Mouse (Mus musculus): ENCODE results near the gene Akr1b7. TPM values are rescaled to one million over a fixed set of nuclear protein-coding genes. Genes with fewer than 3 reads are reported as not detected.

Gene Akr1b7
- polyA plus RNA-seq, 1 experiment from 2014 or later: not detected

DNA sequence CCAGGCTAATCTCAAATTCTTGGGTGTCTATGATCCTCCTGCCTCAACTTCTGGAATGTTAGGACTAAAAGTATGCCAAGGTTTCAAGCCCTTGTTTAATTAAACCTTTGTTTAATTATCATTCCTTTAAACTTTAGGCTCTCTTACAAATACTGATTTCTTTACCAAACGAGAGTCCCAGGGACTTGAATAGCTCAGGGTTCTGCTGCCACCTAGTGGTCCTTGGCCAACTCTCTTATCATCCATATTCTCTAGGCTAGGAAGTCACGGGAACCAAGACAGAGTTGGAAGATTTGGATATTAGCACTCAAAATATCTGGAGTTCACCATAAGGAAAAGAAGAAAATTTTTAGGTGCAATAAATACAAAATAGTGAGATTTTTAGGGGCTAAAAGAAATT lies 35.8 kb downstream of the Akr1b7 start:
- Histone ChIP-seq H3K4me3 (no peak overlapping the region), H3K9ac (no peak overlapping the region), H3K36me3 (no peaks in the 10 kb centered on the region), H3K4me2 (replicated peaks) (no peak overlapping the region), H3K9me3 (no peaks in the 10 kb centered on the region), H3K27ac (no peak overlapping the region), H3K4me1 (no peaks in the 10 kb centered on the region), H3K27me3 (replicated peaks) (no peaks in the 10 kb centered on the region)
- WGBS: 13% methylated on average over 2 of the region's 2 CpGs
- no peak for ATAC-seq (ENCODE audit: low FRiP score, low read depth)

DNA sequence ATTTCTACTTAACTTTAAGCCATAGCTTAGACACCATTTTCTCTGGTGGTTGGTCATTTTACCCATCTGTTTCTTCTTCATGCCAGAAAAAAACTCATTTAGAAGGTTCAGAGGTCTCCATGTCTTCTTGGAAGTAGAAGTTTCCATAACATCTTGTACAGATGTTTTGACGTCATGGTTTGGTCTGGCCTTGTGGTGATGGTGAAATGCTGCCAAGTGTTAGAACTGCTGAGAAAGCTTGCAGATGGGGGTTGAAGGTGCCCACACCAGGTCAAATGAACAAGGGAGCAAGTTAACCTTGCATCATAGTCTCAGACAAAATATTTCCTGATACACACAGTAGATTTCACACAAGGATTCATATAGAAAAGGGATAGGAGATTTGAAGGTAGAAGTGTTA lies 36.6 kb downstream of the Akr1b7 start:
- Histone ChIP-seq H3K9me3 (no peaks in the 10 kb centered on the region), H3K27ac (no peak overlapping the region), H3K9ac (no peak overlapping the region), H3K36me3 (no peaks in the 10 kb centered on the region), H3K27me3 (replicated peaks) (no peaks in the 10 kb centered on the region), H3K4me3 (no peak overlapping the region), H3K4me2 (replicated peaks) (no peak overlapping the region), H3K4me1 (no peaks in the 10 kb centered on the region)
- 78% methylated on average over 1 of the region's 1 CpGs for WGBS
- ATAC-seq (ENCODE audit: low FRiP score, low read depth): no peak

DNA sequence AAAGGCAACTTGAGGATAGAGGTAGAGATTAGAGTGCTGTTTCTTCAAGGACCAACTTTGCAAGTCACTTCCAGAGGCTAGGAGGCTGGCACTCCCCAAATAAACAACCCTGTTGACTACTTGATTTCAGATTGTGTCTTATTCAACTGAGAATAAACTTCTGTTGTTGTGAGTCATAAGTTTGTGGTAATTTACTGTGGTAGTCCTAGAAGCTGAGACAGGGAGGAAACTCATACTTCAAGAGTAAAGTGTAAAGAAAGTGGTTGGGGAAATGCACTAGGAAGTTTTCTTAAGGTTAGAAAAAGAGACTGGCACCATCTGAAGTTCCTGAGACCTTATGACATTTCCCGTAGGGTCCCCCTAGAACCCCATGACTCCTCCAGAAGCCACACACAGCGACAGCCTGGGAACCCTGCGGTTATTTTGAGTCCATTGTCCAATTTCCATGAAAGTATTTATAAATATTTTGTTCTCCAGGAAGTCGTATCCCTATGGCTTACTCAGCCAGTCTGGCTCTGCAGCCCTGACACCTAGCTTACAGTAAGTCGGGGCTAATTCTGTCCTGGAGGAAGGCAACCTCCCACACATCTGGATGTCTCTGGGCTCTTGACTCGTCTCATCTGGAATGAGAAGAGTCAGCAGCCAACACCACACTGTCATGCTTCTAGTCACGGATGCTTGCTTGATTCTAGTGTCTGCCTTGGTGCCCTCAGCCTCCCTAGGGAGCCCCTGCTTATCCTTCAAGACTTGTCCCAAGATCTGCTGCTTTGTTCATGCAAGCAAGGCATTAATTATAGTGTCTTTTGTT lies 41.0 kb downstream of the Akr1b7 start:
- H3K4me3 ChIP-seq: no peak overlapping the region
- H3K27ac ChIP-seq: no peak overlapping the region
- no peak overlapping the region for H3K9ac ChIP-seq
- ATAC-seq (ENCODE audit: low FRiP score, low read depth): no peak
- no peaks in the 10 kb centered on the region for H3K27me3 ChIP-seq (replicated peaks)
- WGBS: 69% methylated on average over 7 of the region's 7 CpGs
- H3K4me2 ChIP-seq (replicated peaks): no peak overlapping the region
- H3K9me3 ChIP-seq: no peaks in the 10 kb centered on the region
- no peaks in the 10 kb centered on the region for H3K36me3 ChIP-seq
- H3K4me1 ChIP-seq: no peaks in the 10 kb centered on the region

- Histone ChIP-seq H3K9me3 (no peaks in the 10 kb centered on the region), H3K4me3 (no peak overlapping the region), H3K9ac (no peak overlapping the region), H3K27ac (no peak overlapping the region), H3K36me3 (no peaks in the 10 kb centered on the region), H3K4me1 (no peaks in the 10 kb centered on the region), H3K4me2 (replicated peaks) (no peak overlapping the region), H3K27me3 (replicated peaks) (no peaks in the 10 kb centered on the region)
- ATAC-seq (ENCODE audit: low FRiP score, low read depth): no peak
Observed at GRCm38 (mm10) chr6:34459456-34459855, 47.3 kb downstream of the Akr1b7 start.

GRCm38 (mm10) chr6:34460651-34461050 lies 48.5 kb downstream of the Akr1b7 start:
- H3K9me3 ChIP-seq: no peaks in the 10 kb centered on the region
- no peaks in the 10 kb centered on the region for H3K27me3 ChIP-seq (replicated peaks)
- H3K9ac ChIP-seq: no peak overlapping the region
- 68% methylated on average over 4 of the region's 4 CpGs for WGBS
- H3K4me2 ChIP-seq (replicated peaks): no peak overlapping the region
- no peak overlapping the region for H3K27ac ChIP-seq
- H3K36me3 ChIP-seq: no peaks in the 10 kb centered on the region
- ATAC-seq (ENCODE audit: low FRiP score, low read depth): no peak
- no peaks in the 10 kb centered on the region for H3K4me1 ChIP-seq
- no peak overlapping the region for H3K4me3 ChIP-seq

DNA sequence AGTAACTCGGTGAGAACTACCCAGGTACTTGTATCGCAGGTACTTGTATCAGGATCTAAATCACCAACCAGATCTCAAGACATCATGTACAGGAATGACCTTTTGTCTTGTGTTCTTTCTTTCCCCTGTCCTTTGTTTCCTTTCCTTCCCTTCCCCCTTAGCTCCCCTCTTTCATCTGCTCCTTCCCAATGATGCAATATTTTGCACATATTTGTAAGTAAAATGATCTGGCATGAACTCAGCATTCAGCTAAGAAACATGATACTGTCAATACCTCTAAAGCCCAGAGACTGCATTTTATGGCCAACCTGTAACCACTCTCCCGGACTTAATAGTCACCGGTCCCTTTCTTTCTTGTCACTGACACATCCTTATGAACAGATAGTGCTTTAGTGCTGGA lies 51.4 kb downstream of the Akr1b7 start:
- no peaks in the 10 kb centered on the region for H3K9me3 ChIP-seq
- H3K4me2 ChIP-seq (replicated peaks): no peak overlapping the region
- H3K27me3 ChIP-seq (replicated peaks): no peaks in the 10 kb centered on the region
- no peaks in the 10 kb centered on the region for H3K36me3 ChIP-seq
- WGBS: 90% methylated on average over 4 of the region's 4 CpGs
- H3K27ac ChIP-seq: no peak overlapping the region
- H3K4me1 ChIP-seq: no peaks in the 10 kb centered on the region
- H3K4me3 ChIP-seq: no peak overlapping the region
- ATAC-seq (ENCODE audit: low FRiP score, low read depth): no peak
- no peak overlapping the region for H3K9ac ChIP-seq

DNA sequence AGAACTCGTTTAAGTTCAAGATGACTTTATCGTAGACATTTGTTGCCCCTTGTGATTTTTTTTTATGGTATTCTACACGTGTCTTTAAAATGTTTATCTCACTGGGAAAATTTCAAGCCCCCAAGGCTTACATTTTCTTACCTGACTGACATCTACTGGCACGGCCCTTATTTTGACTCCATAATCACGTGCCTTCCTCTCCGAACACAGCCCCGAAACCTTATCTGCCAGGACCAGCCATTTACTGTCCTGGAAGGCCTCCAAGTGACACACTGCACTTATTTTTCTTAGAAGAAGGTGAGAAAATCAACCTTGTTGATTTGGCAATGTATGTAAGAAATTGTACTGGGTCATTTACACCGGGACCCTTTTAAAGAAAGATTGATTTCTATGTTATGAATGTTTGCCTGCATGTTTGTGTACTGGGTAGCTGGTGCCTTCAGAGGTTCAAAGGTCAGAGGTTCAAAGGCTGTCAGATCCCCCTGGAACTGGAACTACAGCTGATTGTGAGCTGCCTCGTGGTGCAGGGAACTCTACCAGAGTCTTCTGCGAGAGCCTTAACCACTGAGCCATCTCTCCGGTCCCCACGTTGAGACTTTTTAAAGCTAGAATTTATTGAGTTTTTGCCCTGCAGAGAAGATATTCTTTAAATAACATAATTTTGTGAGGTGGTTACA lies 59.4 kb downstream of the Akr1b7 start:
- Histone ChIP-seq H3K4me3 (no peak overlapping the region), H3K9me3 (no peaks in the 10 kb centered on the region), H3K36me3 (no peaks in the 10 kb centered on the region), H3K27me3 (replicated peaks) (no peaks in the 10 kb centered on the region), H3K4me1 (0 out of 2 replicates have a peak, but pooled peaks cover 2% of the 10 kb centered on the region), H3K4me2 (replicated peaks) (no peak overlapping the region), H3K9ac (no peak overlapping the region), H3K27ac (no peak overlapping the region)
- 85% methylated on average over 12 of the region's 12 CpGs for WGBS
- ATAC-seq (ENCODE audit: low FRiP score, low read depth): no peak

Other genes starting within 250 kb of the Akr1b7 start
- 37.8 and 39.9 TPM in 2 replicates for gene Slc35b4, start 235.2 kb upstream of the Akr1b7 start, polyA plus RNA-seq (2016; fragmentation: Nextera tagmentation; extraction: Ambion mirVana)
- gene Akr1b3, start 94.9 kb upstream of the Akr1b7 start, polyA plus RNA-seq (2016; fragmentation: Nextera tagmentation; extraction: Ambion mirVana): 132 and 141 TPM in 2 replicates
- gene Akr1b8, start 58.2 kb upstream of the Akr1b7 start, polyA plus RNA-seq (2016; fragmentation: Nextera tagmentation; extraction: Ambion mirVana): 20.2 TPM in 2 replicates
- gene Akr1b10, start 28.1 kb upstream of the Akr1b7 start, polyA plus RNA-seq (2016; fragmentation: Nextera tagmentation; extraction: Ambion mirVana): 10.0 and 12.3 TPM in 2 replicates
- gene Bpgm, start 63.9 kb downstream of the Akr1b7 start, polyA plus RNA-seq (2016; fragmentation: Nextera tagmentation; extraction: Ambion mirVana): 62.0 and 67.4 TPM in 2 replicates
- 90.0 and 112 TPM in 2 replicates for gene Cald1, start 186.2 kb downstream of the Akr1b7 start, polyA plus RNA-seq (2016; fragmentation: Nextera tagmentation; extraction: Ambion mirVana)